Mouse (Mus musculus) frontal cortex, postnatal 14 days (tissue): ENCODE data around the gene Sgta.
"Not testable (repeated sequence)": the region's sequence is repeated elsewhere in the genome, so short reads cannot be mapped to it uniquely, and the experiment has no call there.

Source experiments
- DNase-seq, 2 experiments: peaks; one replicate each; pipeline ENCODE4 v3.0.0; 2022; ENCODE audit warnings: low spot score in 2 of 2

Sgta gene

DNA sequence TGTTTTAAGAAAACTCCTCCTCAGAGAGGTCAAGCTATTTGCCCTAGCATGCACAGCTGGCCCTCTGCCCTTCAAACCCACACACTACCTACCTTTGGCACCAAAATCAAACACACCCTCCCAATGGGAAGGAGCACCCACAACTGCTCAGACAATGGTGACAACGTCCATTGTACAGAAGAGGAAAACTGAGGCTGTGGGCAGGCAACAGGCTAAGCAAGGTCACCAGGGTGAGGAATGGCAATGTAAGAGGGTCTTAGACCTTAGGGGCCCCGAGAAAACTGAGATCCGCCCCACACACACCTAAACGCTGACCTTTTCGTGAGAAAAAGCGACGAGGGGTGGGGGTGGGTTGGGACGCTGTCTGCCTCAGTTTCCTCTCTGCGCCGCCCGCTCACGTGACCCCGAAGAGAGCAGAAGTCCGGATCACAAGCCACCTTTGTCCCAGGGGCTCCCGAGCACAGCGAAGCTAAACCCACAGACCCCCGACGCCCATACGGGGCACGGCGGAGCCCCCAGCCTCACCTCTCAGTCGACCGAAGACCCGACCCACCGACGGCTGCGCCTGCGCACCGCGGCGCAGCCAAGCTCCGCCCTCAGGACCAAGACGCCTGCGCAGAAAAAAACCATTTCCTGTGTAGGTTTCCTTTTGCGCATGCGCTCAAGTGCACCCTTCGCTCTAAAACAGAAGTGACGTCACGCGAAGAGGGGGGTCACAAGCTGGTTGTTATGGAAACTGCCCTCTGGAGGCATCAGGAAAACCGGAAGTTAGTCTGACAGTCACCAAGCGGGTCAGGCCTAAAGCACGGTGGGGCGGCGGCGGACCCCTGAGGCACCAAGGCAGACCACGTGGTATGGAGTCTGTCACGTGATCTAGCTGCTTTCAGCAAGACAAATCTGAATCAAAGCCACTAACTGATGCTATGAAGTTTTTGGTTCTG is at the start of gene Sgta:
Gene Sgta (minus strand): TSS at position 579 of the 941 bp plus-strand sequence.
- peak; percentile 99 to 100 for DNase-seq

DNA sequence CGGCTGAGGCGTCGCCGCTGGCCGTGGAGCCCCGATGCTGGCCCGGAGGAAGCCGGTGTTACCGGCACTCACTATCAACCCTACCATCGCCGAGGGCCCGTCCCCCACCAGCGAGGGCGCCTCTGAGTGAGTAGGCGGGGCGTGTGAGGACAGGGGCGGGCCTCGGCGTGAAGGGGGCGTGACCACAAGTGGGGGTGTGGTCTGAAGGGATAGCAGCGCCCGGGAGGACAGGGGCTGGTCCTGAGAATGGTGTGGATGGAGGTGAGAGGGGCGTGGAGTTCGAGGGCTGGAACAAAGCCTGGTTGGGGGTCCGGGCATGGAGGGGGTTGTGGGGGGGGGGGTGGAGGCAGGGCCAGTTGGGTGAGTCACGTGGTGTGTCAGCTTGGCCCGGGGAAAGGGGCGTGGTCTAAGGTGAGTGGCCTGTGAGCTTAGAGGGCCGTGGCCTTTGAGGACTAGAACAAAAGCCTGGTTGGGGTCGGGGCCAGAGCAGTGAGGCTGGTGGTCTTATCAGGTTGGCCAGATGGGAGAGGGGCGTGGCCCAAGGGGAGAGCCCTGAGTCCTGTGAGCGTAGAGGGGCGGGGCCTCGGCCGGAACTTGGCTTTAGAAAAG is 46.2 kb upstream of the Sgta start:
- peak; percentile 77 to 79 for DNase-seq

DNA sequence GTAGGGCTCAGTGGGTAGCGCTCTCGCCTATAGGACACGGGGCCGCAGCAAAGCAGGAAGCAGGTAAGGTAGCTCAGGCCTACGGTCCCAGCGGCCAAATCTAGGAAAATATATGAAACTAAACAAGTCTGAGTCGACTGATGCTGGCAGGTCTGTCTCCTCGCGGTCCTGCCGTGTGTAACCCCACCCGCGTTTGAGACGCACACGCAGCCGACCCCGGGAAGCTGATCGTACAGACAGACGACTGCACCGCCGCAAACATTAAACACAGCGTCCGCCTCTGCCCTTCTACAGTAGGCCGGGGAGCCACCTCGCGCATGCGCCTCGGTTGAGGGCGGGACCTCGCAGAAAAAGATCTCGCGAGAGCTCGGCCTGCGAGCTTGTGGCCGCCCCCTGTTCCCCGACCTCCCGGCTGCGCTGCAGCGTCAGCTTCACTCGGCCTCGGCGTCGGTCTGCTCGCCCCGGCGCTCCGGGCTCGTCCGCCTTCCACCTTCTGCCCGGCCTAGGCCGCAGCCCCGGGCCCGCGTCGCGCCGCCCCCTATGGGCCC is 45.7 kb upstream of the Sgta start, which contains the start of gene Map2k2:
Gene Map2k2 (plus strand): TSS at position 351 of the 548 bp plus-strand sequence.
- peak; percentile 91 to 94 for DNase-seq

DNA sequence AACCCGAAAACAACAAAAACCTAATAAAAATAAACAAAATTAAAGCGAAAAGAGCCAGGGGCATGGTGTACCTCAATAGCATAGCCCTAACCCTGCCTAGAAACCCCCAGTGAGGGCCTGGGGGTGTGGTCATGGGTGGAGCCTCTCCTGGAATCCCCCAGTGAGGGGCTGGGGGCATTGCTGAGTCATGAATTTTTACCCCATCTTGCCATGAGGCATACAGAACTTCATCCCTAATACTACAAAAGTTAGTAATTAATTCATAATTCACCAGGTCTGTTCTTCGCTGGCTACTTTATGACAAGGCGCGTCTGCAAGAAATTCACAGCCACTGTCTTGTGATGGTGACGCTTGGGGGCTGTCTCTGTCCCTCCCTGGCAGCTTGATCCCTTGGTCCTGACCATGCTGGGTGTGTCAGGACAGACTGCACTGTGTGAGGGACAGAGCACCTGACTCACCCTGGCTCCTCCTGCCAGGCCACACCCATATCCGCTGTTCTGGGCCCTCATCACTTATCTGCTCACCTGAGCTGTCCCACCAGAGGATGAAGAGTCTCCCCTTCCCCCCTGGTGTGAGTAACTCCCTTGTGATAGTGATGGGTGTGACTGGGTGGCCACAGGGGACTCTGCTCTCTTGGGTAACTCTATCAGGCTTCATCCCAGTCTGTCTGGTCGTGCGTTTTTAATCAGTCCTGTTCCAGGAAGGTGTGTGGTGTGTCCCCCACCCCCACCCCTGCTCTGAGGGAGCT is 35.1 kb upstream of the Sgta start:
- DNase-seq = no peak

DNA sequence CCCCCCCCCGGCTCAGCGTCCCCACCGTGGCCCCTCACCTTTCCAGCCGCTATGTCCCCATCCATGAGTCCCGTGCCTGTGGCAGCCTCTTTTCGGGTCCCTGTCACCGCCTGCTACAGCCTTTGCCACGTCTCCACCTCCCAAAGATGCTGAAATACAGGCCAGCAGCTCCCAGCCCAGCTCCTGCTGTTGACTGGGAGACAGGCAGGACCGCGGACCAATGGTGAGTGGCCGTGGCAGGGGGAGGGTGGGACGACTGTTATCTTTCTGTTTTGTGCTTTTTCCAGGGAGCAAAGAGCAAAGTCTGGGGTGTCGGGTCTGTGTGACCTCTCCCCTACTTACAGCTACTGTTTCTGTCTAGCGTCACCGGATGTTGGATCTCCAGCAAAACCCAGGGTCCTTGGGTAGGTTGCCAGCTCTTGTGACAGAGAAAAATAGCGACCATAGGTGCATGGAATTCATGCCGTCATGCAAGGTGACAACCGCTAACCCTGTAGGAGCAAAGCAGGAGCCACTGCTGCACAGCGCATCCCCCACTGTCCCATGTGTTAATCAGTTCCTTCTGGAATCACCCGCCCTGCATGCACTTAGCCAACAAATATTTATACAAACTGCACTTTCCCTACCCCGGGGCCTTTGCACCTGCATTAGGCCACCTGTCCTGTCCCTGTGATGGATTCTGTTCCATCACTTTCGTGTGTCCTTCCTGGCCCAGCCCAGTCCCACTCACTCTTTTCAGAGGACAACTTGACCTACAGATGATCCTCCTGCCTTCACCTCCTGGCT is 32.7 kb upstream of the Sgta start:
- no peak for DNase-seq

DNA sequence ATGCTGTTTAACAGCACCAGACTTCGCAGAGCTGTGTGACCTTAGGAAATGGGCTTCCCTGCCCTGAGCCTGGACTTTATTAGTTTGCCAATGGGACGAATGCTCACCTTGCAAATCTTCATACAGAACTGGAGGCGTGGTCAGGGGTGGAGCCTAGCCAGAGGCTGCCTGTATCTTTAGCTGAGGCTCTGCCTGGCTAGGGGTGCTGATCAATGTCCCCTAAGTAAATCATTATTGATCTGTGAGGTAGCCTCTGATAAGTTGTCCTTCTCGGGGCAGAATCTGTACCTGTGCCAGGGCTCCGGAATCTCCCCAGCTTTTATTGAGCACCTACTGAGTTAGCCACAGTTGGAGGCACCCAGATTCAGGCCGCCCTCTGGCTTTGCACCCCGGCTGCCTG is 30.6 kb upstream of the Sgta start:
- DNase-seq = no peak

DNA sequence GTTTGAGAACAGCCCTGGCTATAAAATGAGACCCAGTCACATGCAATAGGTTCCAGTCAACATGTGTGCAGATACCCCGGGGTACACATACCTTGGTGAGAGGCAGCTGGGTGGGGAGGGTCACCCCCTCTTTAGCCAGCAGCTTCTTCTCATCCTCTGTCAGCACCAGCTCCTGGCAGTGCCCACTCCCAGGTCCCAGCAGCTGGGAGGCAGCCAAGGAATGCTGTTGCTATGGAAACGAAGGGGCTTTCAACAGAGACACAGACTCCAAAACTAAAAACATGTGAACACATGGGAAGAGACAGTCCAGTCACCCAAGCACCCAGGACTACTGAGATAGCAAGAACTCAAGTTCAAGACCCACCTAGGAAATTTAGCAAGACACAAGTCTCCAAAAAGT is 29.2 kb upstream of the Sgta start:
- DNase-seq = no peak

DNA sequence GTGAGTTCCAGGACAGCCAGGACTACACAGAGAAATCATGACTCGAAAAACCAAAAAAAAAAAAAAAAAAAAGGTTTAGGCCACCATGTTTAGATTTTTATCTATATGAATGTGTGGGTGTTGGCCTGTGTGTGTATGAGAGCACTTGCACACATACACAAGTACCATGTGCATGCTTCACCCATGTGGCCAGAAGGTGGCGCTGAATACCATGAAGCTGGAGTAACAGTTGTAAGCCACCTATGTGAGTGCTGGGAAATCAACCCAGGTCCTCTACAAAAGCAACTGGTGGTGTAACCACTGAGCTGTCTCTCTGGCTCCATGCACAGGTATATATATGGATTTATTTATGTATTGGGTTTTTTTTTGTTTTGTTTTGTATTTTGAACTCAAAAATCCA is 27.0 kb upstream of the Sgta start:
- DNase-seq = no peak

DNA sequence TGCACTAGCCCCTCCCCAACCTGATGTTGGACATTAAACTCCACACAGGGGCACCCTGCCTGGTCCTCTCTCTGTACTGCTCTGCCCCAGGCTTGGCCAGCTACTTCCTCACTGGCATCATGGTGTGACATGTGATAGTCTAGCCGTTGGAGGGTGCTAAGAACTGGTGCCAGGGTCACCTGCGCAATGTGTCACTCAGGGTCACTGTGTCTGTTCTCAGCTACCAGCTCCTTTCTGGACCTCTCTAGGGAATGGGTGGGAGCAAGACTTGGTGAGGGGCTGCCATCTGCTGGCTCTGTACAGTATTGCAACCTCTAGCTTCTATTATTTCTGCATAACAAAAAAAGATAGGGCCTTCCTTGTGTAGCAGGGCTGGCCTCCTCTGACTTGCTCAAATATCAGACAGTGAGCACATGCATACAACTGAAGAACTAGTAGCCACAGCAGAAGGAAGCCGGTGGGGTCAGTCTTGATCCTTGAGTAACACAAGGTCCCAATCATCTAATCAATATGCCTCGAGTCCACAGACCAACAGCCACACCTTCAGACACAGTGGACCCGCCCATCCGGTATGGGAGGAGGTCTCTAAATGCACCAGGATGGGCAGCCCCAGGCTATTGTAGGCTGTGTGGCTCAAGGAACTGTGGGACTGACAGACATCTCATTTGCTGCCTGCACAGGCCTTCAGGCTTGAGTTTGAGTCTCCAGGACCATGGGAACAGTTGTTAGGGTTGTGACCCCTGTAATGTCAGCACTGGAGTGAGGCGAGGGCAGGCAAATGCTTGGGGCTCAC is 22.4 kb upstream of the Sgta start:
- peak in 1 of 2 experiments; percentile 74 for DNase-seq

DNA sequence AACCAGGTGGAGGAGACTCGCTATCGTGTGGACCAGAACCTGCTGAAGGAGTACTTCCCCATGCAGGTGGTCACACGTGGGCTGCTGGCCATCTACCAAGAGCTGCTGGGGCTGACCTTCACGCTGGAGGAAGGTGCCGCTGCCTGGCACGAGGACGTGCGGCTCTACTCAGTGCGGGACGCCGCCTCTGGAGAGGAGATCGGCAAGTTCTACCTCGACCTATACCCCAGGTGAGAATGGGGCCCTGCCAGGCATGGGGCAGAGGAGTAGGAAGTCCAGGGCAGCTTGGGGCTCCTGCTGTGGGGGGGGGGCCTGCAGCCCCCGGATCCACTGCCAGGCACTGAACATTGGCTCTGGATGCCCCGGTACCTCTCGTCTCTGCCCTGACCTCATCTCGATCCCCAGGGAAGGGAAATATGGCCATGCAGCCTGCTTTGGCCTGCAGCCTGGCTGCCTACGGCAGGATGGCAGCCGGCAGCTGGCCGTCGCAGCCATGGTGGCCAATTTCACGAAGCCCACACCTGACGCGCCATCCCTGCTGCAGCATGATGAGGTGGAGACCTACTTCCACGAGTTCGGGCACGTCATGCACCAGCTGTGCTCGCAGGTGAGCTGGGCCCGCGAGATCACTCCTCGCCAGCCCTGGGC is 20.2 kb upstream of the Sgta start:
- no peak for DNase-seq

DNA sequence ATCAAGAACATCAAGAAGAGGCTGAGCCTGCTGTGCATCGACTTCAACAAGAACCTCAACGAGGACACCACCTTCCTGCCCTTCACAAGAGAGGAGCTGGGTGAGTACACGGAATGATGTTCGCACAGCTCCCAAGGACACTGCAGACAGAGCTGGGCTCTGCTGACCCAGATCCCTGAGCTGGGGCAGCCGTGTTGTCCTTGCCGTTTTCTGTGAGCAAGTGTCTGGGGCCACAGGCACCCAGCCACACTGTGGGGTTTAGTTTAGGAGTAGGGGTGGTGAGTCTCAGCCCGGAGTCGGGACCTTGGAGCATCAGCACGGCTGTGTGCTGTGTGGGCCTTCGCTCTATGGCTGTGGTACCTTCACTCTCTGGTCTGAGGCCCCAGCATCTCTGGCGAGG is 17.9 kb upstream of the Sgta start:
- no peak for DNase-seq

DNA sequence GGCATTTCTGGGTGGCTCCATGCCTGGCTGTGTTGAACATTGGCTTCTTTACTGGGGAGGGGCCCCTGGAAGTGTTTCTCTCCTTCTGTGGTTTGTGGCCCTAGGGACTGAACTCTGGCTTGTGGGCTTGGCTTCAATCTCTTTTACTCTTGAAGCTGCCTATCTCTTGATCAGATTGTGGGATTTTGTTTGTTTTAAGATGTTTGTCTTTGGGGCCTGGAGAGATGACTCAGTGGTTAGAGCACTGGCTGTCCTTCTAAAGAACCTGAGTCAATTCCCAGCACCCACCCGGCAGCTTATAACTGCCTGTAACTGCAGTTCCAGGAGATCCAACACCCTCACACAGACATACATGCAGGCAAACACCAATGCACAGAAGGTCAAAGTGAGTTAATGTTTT is 16.4 kb upstream of the Sgta start:
- no peak for DNase-seq

DNA sequence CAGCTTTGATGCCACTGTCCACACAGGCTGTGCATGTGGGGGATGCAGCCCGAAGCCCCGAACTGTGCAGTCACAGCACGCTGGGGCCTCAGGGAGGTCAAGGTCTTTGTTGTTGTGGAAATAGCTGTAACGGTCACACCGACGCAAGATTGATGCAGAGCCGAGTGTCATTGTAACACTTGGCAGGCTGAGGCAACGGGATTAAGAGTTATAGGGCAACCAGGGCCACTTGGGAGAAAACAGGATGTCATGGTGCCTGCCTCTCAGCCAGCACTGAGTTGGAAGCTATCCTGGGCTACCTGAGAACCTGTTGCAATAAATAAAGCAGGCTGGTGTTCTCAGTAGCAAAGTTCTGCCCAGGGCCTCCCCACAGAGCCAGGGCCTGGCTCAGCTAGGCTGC is 15.8 kb upstream of the Sgta start:
- DNase-seq = no peak

DNA sequence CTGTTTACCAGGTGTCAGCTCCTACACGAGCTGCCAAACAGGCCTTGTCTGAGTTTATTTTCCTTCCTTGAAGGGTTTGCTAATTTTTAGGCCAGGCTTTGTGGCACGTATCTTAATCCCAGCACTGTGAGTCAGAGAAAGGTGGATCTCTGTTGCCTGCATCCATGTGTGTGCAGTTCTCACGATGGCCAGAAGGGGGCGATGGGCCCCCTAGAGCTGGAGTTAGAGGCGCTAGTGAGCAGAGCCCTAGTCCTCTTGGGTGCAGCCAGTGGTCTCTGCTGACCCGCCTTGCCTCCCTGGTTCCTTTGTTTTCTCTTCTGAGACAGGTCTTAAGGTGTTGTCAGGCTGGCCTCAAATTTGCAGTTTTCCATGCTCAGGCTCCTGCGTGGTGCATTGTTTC is 13.5 kb upstream of the Sgta start:
- no peak for DNase-seq

DNA sequence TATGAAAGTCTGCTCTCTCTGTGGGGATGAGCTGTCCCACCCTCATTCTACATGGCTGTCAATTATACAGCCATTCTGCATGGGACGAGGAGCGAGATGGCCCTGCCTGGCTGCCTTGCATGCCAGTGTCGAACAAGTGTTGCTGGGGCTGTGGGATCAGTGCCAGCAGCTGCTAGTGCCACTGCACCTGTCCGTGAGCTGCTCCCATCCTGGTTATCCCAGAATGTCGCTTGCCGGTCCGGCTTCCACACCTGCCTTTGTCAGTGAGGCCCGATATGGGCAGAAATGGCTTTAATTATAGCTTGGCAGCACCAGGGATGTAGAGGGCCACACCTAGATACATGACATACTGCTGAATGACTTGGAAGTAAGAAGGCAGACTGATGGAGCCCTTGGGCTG is 12.3 kb upstream of the Sgta start:
- DNase-seq = no peak

DNA sequence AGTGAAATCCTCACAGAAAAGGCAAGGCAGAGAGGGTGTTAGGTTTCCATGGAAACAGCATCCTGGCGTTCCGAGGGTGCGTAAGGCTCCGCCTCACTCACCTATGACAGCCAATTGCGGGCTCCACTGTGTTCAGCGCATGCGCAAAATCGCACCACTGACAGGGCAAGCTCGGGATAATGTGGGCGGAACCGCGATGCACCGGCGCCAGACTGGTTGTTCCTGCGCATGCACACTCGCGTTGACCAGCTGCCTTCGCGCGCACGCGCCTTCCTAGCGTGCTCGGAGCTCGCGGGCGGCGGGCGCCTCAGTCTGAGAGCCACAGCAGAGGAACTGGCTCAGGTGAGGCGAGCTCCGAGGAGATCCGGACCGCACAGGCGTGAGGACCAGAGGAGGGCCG is 9.9 kb upstream of the Sgta start, which contains the start of gene Thop1:
Gene Thop1 (plus strand): TSS at position 200 of the 400 bp plus-strand sequence.
- peak; percentile 96 to 97 for DNase-seq

DNA sequence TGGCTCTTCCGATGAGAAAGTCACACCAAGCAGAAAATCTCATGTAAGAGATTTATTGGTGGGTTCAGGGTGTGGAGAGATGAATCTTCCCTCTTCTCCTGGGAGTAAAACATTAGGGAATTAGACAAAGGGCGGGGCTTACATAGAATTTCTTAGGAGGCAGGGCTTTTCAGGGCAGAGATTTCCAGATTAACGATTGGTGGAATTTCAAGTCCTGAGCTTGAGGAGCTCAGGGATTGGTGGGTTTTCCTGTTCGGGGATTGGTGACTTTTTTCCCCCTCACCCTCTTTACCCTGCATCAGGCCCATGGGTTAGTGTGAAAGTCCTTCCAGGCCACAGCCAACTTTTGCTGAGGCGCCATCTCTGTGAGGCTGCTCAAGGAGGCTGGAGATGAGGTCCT is 8.7 kb upstream of the Sgta start:
- no peak for DNase-seq

DNA sequence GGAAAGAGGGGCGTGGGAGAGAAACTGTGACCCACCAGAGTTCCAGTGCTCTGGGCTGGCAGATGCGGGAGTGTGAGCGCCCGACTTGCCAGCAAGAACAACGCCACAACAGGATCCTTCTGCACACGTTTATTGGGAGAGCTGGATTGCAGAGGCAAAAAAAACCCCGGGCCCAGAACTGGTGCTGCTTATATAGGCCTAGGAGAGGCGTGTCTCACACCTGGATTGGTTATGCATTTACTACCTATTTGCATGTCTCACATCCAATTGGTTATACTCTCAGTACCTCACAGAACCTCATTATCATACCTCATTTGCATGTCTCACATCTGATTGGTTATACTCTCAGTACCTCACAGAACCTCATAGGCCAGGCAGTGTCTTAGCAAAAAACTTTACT is 4.5 kb upstream of the Sgta start:
- DNase-seq = not testable (repeated sequence)

DNA sequence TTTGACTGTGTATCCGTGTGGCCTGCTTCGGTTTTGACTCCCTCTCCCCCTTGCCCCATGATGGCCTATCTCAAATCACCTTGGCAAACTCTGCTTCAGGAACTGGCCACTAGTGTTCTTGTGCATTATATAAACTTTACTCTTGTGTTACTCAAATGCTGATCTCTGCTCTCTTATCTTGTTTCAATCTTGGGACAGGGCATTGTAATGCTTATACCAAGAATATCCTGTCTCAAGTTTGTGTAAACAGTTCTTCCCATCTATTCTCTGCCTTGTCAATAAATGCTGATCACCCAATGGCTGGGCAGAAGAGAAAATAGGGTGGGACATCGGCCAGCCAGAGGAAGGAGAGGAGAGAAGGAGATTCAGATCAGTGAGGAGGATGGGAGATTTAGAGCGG is 2.7 kb upstream of the Sgta start:
- DNase-seq = no peak

DNA sequence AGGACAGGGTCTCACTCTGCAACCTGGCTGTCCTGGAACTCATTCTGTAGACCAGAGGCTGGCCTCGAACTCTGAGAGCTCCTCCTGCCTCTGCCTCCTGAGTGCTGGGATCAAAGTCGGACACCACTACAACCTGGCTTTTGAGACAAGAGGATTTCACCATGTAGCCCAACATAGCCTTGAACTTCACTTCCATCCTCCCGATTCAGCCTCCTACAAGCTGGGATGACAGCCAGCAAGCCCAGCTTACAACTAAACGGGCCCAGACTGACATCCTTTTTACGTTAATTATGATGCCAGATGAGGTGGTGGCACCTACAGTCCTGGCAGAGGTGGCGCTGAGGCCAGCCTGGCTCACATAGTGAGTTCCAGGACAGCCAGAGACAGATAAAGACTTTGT is 1.1 kb downstream of the Sgta start:
- DNase-seq = no peak
